Mouse (Mus musculus) skeletal muscle tissue, adult 2 months (tissue): Measurements from ENCODE around the gene Sim2.

ENCODE experiments used
- DNase-seq: peaks from one replicate; pipeline ENCODE4 v3.0.0-alpha.2; 2012; ENCODE audit warnings: low read depth, low spot score

The Sim2 gene

DNA sequence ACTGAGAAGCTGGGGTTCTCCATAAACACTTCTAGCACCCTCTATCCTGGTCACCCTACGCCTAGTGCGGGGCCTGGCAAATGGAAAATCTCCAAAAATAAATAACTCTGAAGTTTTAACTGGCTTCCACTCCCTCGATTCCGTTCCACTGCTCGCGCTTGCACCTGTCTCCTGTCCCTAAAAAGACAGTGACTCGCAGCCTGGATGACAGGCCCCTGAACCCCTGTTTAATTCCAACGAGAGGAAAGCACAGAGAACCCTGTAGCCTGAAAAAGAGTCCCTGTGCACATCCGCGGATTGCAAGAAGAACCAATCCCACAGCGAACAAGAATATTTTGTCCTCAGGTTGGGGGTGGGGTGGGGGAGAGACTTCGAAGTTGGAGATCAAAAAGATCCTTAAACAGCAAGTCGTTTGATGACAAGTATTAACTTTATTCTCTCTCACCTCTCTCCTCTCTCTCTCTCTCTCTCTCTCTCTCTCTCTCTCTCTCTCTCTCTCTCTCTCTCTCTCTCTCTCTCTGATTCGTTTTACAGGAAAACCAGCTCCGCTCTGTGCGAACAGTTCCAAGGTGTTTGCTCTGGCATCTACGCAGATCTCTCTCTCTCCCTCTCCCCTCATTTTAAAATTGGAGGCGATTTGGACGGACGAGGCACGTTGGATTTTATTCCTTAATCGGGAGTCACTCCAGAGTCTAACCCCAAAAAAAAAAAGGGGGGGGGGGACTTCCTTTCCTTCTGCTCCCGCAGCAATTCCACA, 6.2 kb upstream of the Sim2 start:
- DNase-seq, result no peak

GRCm38 (mm10) chr16:94079075-94079855, 5.5 kb upstream of the Sim2 start:
- no peak for DNase-seq

GRCm38 (mm10) chr16:94079856-94080555, 4.7 kb upstream of the Sim2 start:
- no peak for DNase-seq

DNA sequence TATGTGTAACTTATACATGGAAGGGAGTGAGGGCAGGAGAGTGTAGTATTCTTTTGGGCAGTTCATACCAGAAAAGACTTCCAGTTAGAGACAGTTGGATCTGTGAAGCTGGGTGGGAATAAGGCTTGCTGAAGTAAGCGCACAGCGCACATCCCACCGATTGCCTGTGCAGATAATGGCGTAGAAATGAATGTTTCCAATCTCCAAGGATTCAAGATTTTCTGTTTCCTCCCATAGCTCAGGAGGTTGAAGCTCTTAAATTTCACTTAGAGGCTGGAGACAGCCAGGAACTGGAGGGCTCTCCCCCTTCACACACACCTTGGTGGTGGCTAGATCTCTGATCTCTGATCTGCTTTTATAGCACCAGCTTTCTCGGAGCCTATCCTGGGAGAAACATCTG, 3.1 kb upstream of the Sim2 start:
- DNase-seq, result no peak

DNA sequence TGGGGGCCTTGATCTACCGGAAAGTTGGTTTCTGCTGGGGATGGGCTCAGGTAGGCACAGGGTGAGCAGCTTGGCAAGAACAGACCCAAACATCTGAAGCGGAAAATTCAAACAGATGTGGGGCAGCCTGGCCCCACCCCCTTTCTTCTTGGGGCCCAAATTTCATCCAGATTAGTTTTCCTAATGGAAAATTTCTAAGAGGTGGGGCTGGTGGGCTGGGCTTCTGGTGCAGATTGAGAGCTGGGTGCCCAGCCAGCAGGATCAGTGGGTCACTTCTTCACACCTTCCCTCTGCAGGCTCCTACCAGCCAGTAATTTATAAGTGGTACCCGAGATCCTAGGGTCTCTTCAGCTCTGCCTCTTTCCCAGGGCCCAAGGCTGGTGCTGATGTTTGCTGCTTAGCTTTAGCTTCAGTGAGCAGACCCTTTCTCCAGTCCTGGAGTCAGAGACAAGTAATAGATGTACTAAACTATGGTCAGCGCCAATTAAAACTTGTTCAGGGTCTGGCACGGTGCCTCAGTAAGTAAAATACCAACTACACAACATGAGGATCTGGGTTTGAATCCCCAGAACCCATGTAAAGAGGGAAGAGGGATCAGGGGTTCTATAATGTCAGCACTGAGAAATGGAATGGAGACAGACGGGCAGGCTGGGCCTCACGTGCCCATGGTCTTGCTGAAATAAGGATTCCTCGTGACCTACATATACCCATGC, 2.6 kb upstream of the Sim2 start:
- DNase-seq, result no peak

- DNase-seq, result no peak
Measured at GRCm38 (mm10) chr16:94082960-94083847, 1.5 kb upstream of the Sim2 start.

- no peak for DNase-seq
Measured at GRCm38 (mm10) chr16:94083848-94084525, 744 bp upstream of the Sim2 start.

DNA sequence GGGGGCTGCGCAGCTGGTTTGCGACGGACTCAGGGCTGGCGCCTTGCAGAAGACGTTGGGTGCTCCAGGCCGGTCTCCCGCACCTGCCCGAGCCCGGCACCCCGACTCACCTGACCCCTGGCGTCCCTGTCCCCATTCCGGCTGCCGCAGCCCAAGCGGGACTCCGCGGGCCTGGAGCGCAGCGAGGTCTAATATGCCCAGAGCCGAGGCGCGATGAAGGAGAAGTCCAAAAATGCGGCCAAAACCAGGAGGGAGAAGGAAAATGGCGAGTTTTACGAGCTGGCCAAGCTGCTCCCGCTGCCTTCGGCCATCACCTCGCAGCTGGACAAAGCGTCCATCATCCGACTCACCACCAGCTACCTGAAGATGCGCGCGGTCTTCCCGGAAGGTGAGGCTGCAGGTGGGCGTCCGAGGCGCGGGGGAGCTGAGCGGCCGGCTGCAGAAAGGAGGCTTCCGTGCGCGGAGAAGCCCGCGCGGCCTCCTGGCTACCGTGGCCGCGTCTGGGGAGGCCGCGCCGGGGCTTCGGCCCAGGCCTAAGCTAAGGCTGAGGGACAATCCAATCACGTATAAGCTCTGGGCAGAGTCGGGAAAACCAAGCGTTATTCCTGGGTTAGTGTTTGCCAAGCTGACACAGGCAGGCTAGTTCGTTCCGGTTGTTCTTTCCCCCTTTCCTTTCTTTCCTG, 1.0 kb downstream of the Sim2 start:
- no peak for DNase-seq

GRCm38 (mm10) chr16:94086701-94087569, 2.2 kb downstream of the Sim2 start:
- no peak for DNase-seq

DNA sequence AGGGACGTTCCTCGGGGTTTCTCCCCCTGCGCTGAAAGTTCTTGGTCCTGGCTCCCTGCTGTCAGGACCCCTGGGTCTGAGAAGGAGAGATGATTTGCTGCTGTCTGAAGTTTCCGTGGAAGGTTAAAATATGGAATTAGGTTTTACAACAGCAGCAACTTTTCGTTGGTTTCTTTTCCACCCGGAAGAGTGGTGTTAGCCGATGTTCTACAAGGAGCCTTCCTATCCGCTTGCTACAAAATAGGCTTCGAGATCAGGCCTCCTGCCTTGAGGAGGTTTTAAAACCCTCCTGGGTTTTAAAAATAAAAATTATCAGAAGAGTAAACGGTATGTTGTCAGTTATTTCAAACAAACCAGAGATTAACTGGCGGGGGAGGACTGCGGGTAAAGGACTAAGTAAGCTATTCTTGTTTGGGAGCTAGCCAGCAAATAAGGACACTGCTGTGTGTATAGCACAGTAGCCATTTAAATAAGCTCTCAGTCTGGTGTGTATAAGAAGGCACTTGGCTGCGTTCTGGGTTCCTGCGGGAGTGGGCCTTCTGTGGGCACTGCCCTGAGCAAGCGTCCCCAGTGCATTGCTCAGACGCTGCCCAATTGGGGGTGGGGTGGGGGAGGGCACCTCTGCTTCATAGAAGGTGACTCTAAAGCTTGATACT, 3.0 kb downstream of the Sim2 start:
- DNase-seq, result no peak

GRCm38 (mm10) chr16:94088226-94088748, 3.6 kb downstream of the Sim2 start:
- DNase-seq, result no peak

GRCm38 (mm10) chr16:94088819-94089692, 4.3 kb downstream of the Sim2 start:
- DNase-seq, result no peak

GRCm38 (mm10) chr16:94092511-94093150, 7.9 kb downstream of the Sim2 start:
- DNase-seq, result no peak

- no peak for DNase-seq
Measured at GRCm38 (mm10) chr16:94093151-94093863, 8.6 kb downstream of the Sim2 start.

- no peak for DNase-seq
Measured at GRCm38 (mm10) chr16:94094251-94095108, 9.7 kb downstream of the Sim2 start.
